Mouse (Mus musculus): Measurements from ENCODE around the gene Cytl1. TPM values are rescaled to one million over a fixed set of nuclear protein-coding genes. Genes with fewer than 3 reads are reported as not detected.
A peak's percentile ranks its signal among the peaks of the same experiment; 100 is the strongest.

Cytl1 gene
- under 1 TPM in 1 of 2 experiments, not detected in 1; 0.36 TPM for total RNA-seq (2021)

DNA sequence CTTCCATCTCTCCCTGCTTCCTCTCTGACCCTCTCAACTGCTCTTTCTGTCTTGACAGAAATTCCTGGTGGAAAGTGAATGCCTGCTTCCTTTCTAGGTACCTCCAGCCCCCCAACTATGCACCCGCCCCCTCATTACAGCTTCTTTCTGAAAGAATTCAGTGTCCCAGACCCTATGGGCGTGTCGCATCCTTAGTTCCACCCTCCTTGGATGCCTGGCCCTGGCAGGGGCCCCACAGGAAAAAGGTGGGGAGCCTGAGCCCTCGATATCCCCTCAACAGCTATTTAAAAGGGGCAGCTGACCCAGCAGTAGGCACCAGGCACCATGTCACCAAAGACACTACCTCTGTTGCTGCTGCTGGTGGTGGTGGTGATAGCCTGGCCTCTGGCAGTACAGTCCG, at the start of gene Cytl1:
TSS of gene Cytl1 (plus strand) at position 296 of the 400 bp plus-strand sequence.
- no peak for DNase-seq (ENCODE audit: extremely low spot score in 1 of 2, low spot score in 2 of 2)
- intact Hi-C loops (cut with DNase I): no loop called here

GRCm38 (mm10) chr5:37692759-37693158, 42.6 kb upstream of the Cytl1 start:
- intact Hi-C loops (cut with DNase I): no loop called here
- no peak for DNase-seq (ENCODE audit: extremely low spot score in 1 of 2, low spot score in 2 of 2)

DNA sequence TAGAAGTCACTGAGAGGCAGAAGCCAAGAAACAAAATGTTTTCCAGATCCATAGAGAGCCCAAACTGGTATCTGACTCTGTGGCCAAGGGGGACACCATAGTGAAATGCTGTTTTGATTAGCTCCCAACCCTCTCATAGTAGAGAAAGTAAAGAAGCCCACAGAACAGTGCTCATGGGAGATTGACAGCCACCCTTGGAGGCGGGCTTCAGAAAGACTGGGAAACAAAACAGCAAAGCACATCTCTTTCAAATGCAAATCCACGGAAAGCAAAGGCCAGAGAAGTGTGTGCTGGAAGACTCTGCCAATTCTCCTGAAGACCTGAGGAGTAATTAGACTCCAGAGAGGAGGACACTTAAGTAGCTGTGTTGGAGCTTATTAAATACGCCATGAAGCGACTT, 39.5 kb upstream of the Cytl1 start:
- intact Hi-C loops (cut with DNase I): no loop called here
- DNase-seq (ENCODE audit: extremely low spot score in 1 of 2, low spot score in 2 of 2): no peak

DNA sequence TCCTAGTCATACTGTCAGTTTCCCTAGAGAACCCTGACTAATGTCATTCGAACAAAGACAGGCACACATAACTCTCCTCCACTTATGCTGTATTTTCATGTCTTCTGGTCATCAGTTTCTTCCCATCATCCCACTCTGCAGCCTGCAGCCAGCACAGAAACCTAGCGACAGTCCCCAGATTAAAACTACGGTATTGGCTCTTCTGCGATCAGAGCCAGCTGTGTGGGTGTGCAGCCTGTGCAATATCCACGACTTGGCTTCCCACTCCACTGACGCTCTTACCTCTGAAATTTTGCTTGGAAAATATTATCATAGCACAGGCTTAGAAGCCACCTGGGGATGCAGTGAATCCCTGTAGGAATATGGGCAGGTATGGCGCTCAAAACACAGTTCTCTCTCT, 38.0 kb upstream of the Cytl1 start:
- DNase-seq (ENCODE audit: extremely low spot score in 1 of 2, low spot score in 2 of 2): peak; percentile 26 to 31

DNA sequence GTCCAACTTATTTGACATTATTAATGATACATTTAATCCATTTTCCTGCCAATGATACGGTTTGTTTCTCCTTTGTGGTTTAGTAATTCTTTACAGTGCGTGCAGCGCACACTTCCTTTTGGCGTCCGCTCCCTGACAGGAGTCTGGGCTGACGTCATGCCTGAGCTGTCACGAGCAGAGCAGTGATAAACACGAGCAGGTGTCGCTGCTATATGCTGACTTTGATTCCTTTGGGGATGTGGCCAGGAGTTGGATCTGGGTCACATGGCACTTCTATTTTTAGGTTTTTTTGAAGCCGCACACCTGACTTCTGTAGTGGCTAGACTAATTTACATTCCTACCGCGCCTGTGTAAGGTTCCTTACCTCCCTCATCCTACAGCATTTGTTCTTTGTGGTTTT, 35.6 kb upstream of the Cytl1 start:
- DNase-seq (ENCODE audit: extremely low spot score in 1 of 2, low spot score in 2 of 2): peak in 1 of 2 experiments; percentile 31

More for the DNA sequence above, 38.0 kb upstream of the Cytl1 start:
- intact Hi-C loops (cut with DNase I): no loop called here

DNA sequence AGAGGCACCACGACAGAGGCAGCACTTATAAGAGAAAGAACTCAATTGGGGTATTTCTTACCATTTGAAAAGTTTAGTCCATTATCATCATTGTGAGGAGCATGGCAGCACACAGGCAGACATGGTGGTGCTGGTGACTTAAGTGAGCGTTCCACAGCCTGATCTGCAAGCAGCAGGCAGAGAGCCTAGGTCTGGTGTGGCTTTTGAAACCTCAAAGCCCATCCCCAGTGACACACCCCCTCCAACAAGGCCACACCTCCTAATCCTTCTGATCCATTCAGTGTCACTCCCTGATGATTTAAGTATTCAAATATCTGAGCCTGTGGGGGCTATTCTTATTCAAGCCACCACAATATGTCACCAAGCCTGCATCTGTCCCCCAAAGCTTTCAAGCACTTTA, 30.4 kb upstream of the Cytl1 start:
- intact Hi-C loops (cut with DNase I): no loop called here
- DNase-seq (ENCODE audit: extremely low spot score in 1 of 2, low spot score in 2 of 2): no peak

More for the DNA sequence above, 35.6 kb upstream of the Cytl1 start:
- intact Hi-C loops (cut with DNase I): no loop called here

- no peak for DNase-seq (ENCODE audit: extremely low spot score in 1 of 2, low spot score in 2 of 2)
- intact Hi-C loops (cut with DNase I): no loop called here
Observed at GRCm38 (mm10) chr5:37708124-37708523, 27.2 kb upstream of the Cytl1 start.

- intact Hi-C loops (cut with DNase I): no loop called here
- no peak for DNase-seq (ENCODE audit: extremely low spot score in 1 of 2, low spot score in 2 of 2)
Observed at GRCm38 (mm10) chr5:37709257-37709904, 25.9 kb upstream of the Cytl1 start.

GRCm38 (mm10) chr5:37716505-37717372, 18.6 kb upstream of the Cytl1 start, which contains the start of gene Stk32b:
TSS of gene Stk32b (minus strand) at chr5:37717171.
- DNase-seq (ENCODE audit: extremely low spot score in 1 of 2, low spot score in 2 of 2): peak; percentile 27 to 61

GRCm38 (mm10) chr5:37717384-37717963, 17.8 kb upstream of the Cytl1 start:
- DNase-seq (ENCODE audit: extremely low spot score in 1 of 2, low spot score in 2 of 2): peak; percentile 51 to 65
- intact Hi-C loops (cut with DNase I): loop anchor here (1.0 to 5.0 kb wide), 2 partner anchors 280 to 419 kb away; no protein-coding TSS in a partner anchor

More at GRCm38 (mm10) chr5:37716505-37717372, 18.6 kb upstream of the Cytl1 start, which contains the start of gene Stk32b:
- intact Hi-C loops (cut with DNase I): loop anchor here (1.0 to 5.0 kb wide), 2 partner anchors 279 to 418 kb away; no protein-coding TSS in a partner anchor

DNA sequence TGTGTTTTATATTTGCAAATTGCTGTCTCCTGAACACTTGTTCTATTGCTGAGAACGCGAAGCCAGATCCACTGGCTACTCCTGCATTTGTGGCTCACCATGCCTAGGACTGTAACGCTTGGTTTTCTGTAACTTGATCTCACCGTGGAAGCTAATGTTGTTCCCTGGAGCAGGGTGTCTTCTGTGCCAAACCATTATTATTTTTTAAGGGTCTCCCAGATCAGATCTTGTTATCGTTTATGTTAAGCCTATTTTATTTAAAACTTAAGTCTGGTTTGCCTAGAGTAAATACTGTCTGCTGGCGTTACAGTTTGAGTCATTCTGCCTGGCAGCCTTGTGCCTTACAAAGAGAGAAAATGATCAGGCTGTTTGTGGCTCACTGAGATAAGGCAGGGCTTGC, 14.6 kb upstream of the Cytl1 start:
- intact Hi-C loops (cut with DNase I): no loop called here
- no peak for DNase-seq (ENCODE audit: extremely low spot score in 1 of 2, low spot score in 2 of 2)

DNA sequence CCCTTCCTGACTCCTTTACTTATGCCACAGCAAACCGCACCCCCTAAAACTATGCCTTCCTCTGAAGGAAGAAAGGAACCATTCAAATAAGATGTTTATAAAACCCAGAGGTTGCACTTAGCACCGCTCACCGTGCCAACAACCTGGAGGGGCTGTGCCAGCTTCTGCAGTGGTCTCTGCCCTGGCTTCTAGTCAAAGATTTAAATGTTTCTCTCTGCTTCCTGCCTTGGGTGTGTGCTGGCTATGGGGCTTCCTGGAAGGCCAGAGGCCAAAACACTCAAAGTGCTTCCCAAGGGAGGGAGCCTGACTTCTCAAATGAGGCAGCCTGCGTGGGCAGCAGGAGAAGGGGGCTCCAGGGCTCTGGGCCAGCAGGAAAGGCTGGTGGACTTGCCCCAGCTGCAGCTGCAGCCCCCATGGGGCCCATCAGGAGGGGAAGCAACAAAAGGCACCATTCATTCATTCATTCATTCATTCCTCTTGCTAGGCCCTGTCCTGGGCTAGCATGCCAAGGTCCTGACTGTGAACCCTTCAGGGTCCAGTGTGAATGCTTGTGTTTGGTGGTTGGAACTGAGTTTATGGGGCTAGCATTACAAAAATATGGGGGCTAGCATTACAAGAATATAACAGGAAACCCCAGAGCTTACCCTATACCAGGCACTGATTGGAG, 10.0 kb upstream of the Cytl1 start:
- intact Hi-C loops (cut with DNase I): no loop called here
- DNase-seq (ENCODE audit: extremely low spot score in 1 of 2, low spot score in 2 of 2): peak in 1 of 2 experiments; percentile 26

- no peak for DNase-seq (ENCODE audit: extremely low spot score in 1 of 2, low spot score in 2 of 2)
- intact Hi-C loops (cut with DNase I): no loop called here
Observed at GRCm38 (mm10) chr5:37730781-37731180, 4.5 kb upstream of the Cytl1 start.

DNA sequence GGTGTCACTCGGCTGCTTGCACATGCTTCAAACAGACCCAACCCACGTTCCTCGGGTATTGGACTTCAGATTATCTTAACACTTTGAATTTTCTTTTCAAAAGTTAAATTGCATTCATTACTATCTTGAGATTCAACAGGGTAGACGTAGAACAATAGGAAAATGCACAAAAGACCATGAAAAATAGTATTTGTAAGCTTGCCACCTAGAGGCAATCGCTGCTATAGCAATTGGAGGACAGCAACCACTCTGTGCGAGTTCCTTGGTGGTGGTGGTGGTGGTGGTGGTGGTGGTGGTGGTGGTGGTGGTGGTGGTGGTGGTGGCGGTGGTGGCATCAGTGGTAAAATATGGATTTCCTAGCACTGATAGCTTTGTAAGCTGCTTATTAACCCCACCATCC, 894 bp downstream of the Cytl1 start:
- intact Hi-C loops (cut with DNase I): no loop called here
- DNase-seq (ENCODE audit: extremely low spot score in 1 of 2, low spot score in 2 of 2): no peak

- no peak for DNase-seq (ENCODE audit: extremely low spot score in 1 of 2, low spot score in 2 of 2)
Observed at GRCm38 (mm10) chr5:37743889-37744707, 8.8 kb downstream of the Cytl1 start.

DNA sequence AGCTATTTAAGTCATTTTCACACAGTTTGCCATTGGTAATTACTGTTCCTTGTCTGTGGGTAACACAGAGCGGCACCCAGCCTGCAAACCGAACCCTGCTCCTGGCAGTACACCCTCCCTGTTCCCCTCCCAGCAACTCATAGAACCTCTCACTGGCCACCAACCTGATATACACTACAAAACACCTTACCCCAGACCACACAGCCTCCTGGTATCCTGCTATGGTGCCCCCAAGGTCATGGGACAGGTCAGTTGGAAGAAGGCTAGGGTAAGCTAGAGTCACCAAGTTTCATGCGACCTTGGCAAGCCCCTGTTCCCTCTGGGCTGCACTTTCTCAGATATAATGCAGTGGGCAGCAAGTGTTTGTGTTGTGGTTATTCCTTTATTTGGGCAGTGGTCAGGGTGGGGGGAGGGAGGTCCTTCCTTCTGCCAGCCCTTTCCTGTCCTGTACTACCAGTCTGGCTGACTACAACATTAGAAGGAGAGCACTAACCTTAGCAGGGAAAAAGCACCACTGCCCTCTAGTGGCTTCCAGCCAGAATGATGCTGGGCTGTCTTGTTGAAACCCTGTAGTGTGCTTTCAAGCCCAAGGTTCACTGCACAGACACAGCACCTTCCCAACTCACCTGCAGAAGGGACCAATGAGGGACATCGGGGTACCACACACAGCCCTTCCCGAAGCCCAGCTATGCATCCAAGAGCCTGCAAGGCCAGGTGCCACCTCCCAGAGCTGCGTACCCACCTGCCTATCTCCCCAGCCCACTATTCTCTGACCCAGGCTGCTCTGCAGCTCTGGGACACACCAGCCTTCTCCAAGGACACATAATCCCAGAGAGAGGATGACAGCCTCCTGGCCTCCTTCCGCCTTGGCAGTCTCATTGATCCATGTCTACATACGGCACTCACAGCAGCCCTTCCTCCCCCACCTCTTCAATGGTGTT, 17.0 kb downstream of the Cytl1 start:
- intact Hi-C loops (cut with DNase I): loop anchor here (1.0 kb wide), 1 partner anchor 454 kb away; no protein-coding TSS in a partner anchor
- peak; percentile 74 to 81 for DNase-seq (ENCODE audit: extremely low spot score in 1 of 2, low spot score in 2 of 2)

More at GRCm38 (mm10) chr5:37743889-37744707, 8.8 kb downstream of the Cytl1 start:
- intact Hi-C loops (cut with DNase I): no loop called here

DNA sequence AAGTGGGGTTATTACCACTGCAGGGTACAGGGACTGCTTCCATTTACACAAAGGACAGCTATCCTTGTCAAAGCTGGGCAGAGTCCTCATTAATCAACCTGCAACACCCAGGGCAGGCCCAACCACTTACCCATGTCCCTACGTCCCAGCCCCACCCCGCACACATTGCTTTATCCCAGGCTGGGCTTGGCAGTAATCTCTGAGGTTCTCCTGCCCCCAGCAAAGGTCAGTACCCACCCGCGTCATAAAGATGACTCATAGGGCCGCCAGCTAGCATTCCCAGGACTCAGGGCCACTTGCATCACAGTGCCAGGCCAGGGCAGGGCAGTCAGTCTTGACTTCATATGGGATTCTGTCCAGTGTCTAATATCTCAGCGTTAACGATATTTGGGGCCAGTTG, 18.0 kb downstream of the Cytl1 start:
- no peak for DNase-seq (ENCODE audit: extremely low spot score in 1 of 2, low spot score in 2 of 2)
- intact Hi-C loops (cut with DNase I): no loop called here

All from left cerebral cortex, postnatal 10 days (tissue).